Mouse (Mus musculus) cortical plate, adult 2 months (tissue): ENCODE results near the gene Cyb5rl.

Experiments
- CTCF ChIP-seq: fragments of 200-500 bp; IDR thresholded peaks from 2 replicates; pipeline ENCODE4 v1.5.1; 2011; ENCODE audit warnings: mild to moderate bottlenecking, control low read depth, low read length; ENCODE audit not compliant: insufficient read depth; ENCODE audit errors: extremely low read depth
- POLR2A ChIP-seq: fragments of 200-500 bp; IDR thresholded peaks from 2 replicates; pipeline ENCODE4 v1.6.1; 2011; ENCODE audit warnings: mild to moderate bottlenecking, low read length, control low read depth; ENCODE audit not compliant: insufficient read depth; ENCODE audit errors: extremely low read depth

DNA sequence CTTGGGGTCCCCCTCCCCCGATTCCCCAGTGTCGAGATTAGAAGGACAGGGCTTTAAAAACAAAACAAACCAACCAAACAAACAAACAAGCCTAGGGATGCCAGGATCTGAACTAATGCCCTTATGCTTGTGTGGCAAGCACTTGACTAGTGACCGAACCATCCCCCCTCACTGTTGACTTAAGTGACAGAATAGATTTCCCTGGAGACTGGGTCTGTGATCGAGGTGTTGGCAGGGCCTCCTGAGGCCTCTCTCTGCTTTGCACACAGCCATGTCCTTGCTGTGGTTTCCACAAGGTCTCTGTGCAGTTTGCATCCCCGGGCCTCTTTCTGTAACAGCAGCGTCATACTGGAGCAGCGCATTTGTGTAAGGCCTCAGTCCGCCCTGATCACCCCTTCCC is 62.6 kb downstream of the Cyb5rl start:
- TF ChIP-seq CTCF (no peak), POLR2A (no peak)
